Mouse (Mus musculus): ENCODE data around the gene Ano8. TPM values are rescaled to one million over a fixed set of nuclear protein-coding genes. Genes with fewer than 3 reads are reported as not detected.

The Ano8 gene
- polyA plus RNA-seq, 1 experiment from 2014 or later: 3.1 TPM

DNA sequence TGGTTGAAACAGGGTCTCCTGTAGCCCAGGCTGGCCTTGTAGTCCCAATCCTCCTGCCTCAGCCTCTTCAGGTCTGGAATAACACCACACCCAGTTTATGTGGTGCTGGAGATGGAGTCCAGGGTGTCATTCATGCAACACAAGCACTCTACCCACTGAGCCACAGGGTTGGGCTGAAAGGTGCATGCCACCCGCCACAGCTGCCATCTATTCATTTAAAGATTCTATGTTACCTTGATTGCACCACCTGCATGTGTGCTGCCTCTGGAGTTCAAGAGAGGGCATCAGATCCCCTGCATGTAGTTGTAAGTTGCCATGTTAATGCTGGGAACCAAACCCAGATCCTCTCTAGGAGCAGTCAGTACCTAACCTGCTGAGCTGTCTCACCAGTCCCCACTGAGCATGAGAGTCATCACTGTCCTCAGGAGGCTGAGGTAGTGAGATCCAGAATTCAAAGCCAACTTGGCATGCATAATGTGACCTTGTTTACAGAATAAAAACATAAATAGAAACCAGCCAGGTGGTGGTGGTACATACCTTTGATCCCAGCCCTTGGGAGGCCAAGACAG lies 11.4 kb upstream of the Ano8 start:
- Histone ChIP-seq H3K27me3 (ENCODE audit: control insufficient read depth, insufficient read depth, low read length) (no peaks in the 10 kb centered on the region), H3K4me1 (ENCODE audit: control insufficient read depth, insufficient read depth, low read length) (peaks cover 8% of the 10 kb centered on the region), H3K9ac (replicated peaks; ENCODE audit: low read length) (no peak overlapping the region), H3K9me3 (replicated peaks; ENCODE audit: control insufficient read depth, low read length) (no peaks in the 10 kb centered on the region), H3K27ac (replicated peaks; ENCODE audit: low read depth, low read length) (no peak overlapping the region), H3K4me2 (ENCODE audit: low read depth, low read length) (no peak overlapping the region), H3K36me3 (replicated peaks; ENCODE audit: control insufficient read depth, insufficient read depth, low read depth, low read length) (peaks cover 7% of the 10 kb centered on the region), H3K4me3 (ENCODE audit: low read depth, low read length) (no peak overlapping the region)
- ATAC-seq (replicated peaks; ENCODE audit: insufficient number of reproducible peaks, low FRiP score, low TSS enrichment, low read depth) (no peak), DNase-seq (ENCODE audit: low spot score) (no peak)
- WGBS: 87% methylated on average over 1 of the region's 1 CpGs

DNA sequence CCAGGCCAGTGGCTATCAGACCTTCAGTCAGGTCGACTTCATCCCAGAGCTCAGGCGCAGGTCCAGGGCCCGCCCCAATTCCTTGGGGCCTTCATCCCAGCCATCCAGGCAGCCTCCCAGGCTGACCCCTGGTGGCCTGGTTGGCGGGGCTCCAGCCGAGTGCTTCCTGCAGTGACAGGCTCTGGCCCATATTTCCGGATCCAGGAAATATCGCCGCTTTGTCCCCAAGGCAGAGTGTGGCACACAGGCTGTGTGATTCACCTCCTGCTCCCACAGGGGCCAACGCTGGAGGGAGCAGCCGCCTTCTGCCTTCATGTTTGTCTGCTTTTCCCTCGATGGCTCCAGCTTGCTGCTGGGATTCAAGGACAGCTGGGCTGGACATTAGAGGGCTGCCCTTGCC lies 10.7 kb upstream of the Ano8 start:
- Histone ChIP-seq H3K27ac (replicated peaks; ENCODE audit: low read depth, low read length) (no peak overlapping the region), H3K9ac (replicated peaks; ENCODE audit: low read length) (no peak overlapping the region), H3K36me3 (replicated peaks; ENCODE audit: control insufficient read depth, insufficient read depth, low read depth, low read length) (peaks cover 7% of the 10 kb centered on the region), H3K27me3 (ENCODE audit: control insufficient read depth, insufficient read depth, low read length) (no peaks in the 10 kb centered on the region), H3K4me2 (ENCODE audit: low read depth, low read length) (no peak overlapping the region), H3K4me1 (ENCODE audit: control insufficient read depth, insufficient read depth, low read length) (peaks cover 8% of the 10 kb centered on the region), H3K4me3 (ENCODE audit: low read depth, low read length) (no peak overlapping the region), H3K9me3 (replicated peaks; ENCODE audit: control insufficient read depth, low read length) (no peaks in the 10 kb centered on the region)
- ATAC-seq (replicated peaks; ENCODE audit: insufficient number of reproducible peaks, low FRiP score, low TSS enrichment, low read depth) (no peak), DNase-seq (ENCODE audit: low spot score) (no peak)
- WGBS: 24% methylated on average over 11 of the region's 11 CpGs

DNA sequence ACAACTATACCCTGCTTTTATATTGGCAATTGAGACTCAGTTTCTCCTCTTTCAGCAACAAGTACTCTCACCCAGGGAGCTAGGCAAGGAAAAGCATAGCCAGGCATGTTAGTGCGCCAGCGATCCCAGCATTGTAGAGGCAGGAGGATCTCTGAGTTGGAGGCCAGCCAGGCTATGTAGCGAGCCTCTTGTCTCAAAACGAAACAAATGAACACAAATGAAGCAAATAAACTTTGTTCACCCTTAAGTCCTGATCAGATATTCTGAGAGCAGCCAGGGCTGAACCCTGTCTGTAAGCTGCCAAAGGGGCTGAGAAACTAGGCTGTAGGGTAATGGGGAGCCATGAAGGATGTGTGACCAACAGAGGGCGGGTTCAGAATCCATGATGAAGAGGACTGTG lies 10.0 kb upstream of the Ano8 start:
- 96% methylated on average over 5 of the region's 5 CpGs for WGBS

DNA sequence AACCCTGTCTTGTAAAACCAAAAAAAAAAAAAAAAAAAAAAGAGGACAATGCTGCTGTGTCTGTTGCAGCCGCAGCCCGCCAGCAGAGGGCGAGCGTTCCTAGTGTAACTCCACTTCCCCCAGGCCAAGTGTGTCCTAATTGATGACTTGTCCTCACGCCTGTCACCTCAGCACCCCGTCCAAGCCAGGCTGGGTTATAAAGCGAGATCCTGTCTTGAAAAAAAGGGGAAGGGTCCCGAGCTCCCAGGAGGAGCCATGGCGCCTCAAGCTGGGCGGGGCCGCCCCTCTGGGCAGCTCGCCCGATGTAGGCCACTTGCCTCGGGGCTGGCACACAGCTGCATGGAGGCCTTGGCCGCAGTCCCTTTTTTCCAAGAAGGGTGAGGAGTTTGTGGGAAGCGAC lies 9.3 kb upstream of the Ano8 start:
- peak overlapping the region; percentile 19 for H3K4me2 ChIP-seq (ENCODE audit: low read depth, low read length)
- DNase-seq (ENCODE audit: low spot score): peak; percentile 89
- no peak overlapping the region for H3K9ac ChIP-seq (replicated peaks; ENCODE audit: low read length)
- WGBS: 22% methylated on average over 15 of the region's 16 CpGs
- H3K27ac ChIP-seq (replicated peaks; ENCODE audit: low read depth, low read length): no peak overlapping the region
- no peak for ATAC-seq (replicated peaks; ENCODE audit: insufficient number of reproducible peaks, low FRiP score, low TSS enrichment, low read depth)
- H3K36me3 ChIP-seq (replicated peaks; ENCODE audit: control insufficient read depth, insufficient read depth, low read depth, low read length): peaks cover 10% of the 10 kb centered on the region
- H3K9me3 ChIP-seq (replicated peaks; ENCODE audit: control insufficient read depth, low read length): no peaks in the 10 kb centered on the region
- H3K4me3 ChIP-seq (ENCODE audit: low read depth, low read length): no peak overlapping the region
- H3K27me3 ChIP-seq (ENCODE audit: control insufficient read depth, insufficient read depth, low read length): no peaks in the 10 kb centered on the region
- peaks cover 8% of the 10 kb centered on the region for H3K4me1 ChIP-seq (ENCODE audit: control insufficient read depth, insufficient read depth, low read length)

More for the DNA sequence above, 10.0 kb upstream of the Ano8 start:
- Histone ChIP-seq H3K27me3 (ENCODE audit: control insufficient read depth, insufficient read depth, low read length) (no peaks in the 10 kb centered on the region), H3K36me3 (replicated peaks; ENCODE audit: control insufficient read depth, insufficient read depth, low read depth, low read length) (peaks cover 7% of the 10 kb centered on the region), H3K9me3 (replicated peaks; ENCODE audit: control insufficient read depth, low read length) (no peaks in the 10 kb centered on the region), H3K4me3 (ENCODE audit: low read depth, low read length) (no peak overlapping the region), H3K4me1 (ENCODE audit: control insufficient read depth, insufficient read depth, low read length) (peaks cover 8% of the 10 kb centered on the region), H3K9ac (replicated peaks; ENCODE audit: low read length) (no peak overlapping the region), H3K27ac (replicated peaks; ENCODE audit: low read depth, low read length) (no peak overlapping the region), H3K4me2 (ENCODE audit: low read depth, low read length) (no peak overlapping the region)
- no peak for DNase-seq (ENCODE audit: low spot score)
- ATAC-seq (replicated peaks; ENCODE audit: insufficient number of reproducible peaks, low FRiP score, low TSS enrichment, low read depth): no peak

DNA sequence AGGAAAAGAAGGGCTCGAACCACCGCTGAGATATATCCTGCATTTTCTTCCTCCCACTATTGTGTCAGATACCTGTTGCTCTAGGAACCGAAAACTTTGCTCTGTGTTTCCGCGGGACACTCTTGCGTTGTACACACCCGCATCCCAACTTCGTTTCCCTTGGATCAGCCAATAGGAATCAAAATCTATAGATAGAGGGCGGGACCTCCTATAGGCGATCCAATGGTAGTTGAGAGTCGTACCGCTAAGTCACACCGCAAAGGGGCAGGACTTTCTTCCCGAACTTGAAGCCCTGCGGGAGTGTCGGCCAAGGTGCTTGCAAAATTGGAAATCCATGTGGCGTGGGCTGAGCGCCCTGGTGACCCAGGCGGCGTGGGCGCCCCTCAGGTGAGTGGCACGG lies 2.7 kb upstream of the Ano8 start:
- DNase-seq (ENCODE audit: low spot score) (peak; percentile 96), ATAC-seq (replicated peaks; ENCODE audit: insufficient number of reproducible peaks, low FRiP score, low TSS enrichment, low read depth) (peak; percentile 76)
- Histone ChIP-seq H3K4me1 (ENCODE audit: control insufficient read depth, insufficient read depth, low read length) (peaks cover 2% of the 10 kb centered on the region; the same call in 1 of the 2 replicates), H3K9me3 (replicated peaks; ENCODE audit: control insufficient read depth, low read length) (no peaks in the 10 kb centered on the region), H3K9ac (replicated peaks; ENCODE audit: low read length) (peak overlapping the region; percentile 82), H3K4me3 (ENCODE audit: low read depth, low read length) (peak overlapping the region; percentile 87), H3K27ac (replicated peaks; ENCODE audit: low read depth, low read length) (peak overlapping the region; percentile 87), H3K4me2 (ENCODE audit: low read depth, low read length) (peak overlapping the region; percentile 99), H3K27me3 (ENCODE audit: control insufficient read depth, insufficient read depth, low read length) (no peaks in the 10 kb centered on the region), H3K36me3 (replicated peaks; ENCODE audit: control insufficient read depth, insufficient read depth, low read depth, low read length) (peaks cover 12% of the 10 kb centered on the region)
- WGBS: under 1% methylated on average over 22 of the region's 22 CpGs

DNA sequence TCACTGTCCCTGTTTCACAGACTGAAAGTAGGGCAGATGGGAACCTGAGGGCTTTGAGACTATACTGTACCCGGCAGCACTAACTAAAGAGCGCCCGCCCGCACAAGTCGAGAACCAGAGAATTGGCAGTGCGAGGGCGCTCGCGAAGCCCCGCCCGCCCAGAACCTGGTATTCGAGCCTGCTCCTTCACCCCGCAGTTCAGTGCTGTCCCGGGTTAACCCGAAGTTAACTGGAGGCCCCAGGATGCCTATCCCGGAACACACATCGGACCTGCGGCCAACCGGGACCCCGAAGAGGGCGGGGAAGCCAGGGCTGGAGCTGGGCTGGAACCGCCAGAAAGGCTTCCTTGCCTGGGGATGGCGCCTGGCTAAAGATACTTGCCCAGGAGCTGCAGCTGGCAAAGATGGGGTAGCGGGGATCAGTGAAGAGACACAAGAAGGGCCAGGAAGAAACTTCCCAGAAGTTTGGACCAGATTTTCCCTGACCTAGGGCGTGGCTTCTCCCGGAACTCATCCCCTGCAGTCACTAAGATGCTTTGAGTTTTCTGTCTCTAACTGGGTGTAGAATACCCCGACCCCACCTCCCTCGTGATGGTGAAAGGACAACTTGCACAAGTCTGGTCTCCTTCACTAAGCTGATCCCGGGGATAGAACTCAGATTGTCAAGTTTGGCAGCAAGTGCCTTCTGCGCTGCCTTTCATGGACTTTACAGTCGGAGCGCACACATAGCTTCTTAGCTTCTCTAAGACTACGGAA lies 2.1 kb upstream of the Ano8 start, which contains the start of gene Gtpbp3:
TSS of gene Gtpbp3 (plus strand) at position 413 of the 755 bp plus-strand sequence.
- DNase-seq (ENCODE audit: low spot score) (peak; percentile 91), ATAC-seq (replicated peaks; ENCODE audit: insufficient number of reproducible peaks, low FRiP score, low TSS enrichment, low read depth) (peak; percentile 46; the same call in 1 of the 2 replicates)
- Histone ChIP-seq H3K27ac (replicated peaks; ENCODE audit: low read depth, low read length) (peak within 1 kb of the TSS; percentile 87), H3K4me2 (ENCODE audit: low read depth, low read length) (peak within 1 kb of the TSS; percentile 99), H3K9me3 (replicated peaks; ENCODE audit: control insufficient read depth, low read length) (no peaks in the 10 kb centered on the region), H3K4me3 (ENCODE audit: low read depth, low read length) (peak within 1 kb of the TSS; percentile 87), H3K9ac (replicated peaks; ENCODE audit: low read length) (peak within 1 kb of the TSS; percentile 82), H3K27me3 (ENCODE audit: control insufficient read depth, insufficient read depth, low read length) (no peaks in the 10 kb centered on the region), H3K36me3 (replicated peaks; ENCODE audit: control insufficient read depth, insufficient read depth, low read depth, low read length) (peaks cover 11% of the 10 kb centered on the region), H3K4me1 (ENCODE audit: control insufficient read depth, insufficient read depth, low read length) (peaks cover 2% of the 10 kb centered on the region; the same call in 1 of the 2 replicates)
- WGBS: under 1% methylated on average over 33 of the region's 33 CpGs

DNA sequence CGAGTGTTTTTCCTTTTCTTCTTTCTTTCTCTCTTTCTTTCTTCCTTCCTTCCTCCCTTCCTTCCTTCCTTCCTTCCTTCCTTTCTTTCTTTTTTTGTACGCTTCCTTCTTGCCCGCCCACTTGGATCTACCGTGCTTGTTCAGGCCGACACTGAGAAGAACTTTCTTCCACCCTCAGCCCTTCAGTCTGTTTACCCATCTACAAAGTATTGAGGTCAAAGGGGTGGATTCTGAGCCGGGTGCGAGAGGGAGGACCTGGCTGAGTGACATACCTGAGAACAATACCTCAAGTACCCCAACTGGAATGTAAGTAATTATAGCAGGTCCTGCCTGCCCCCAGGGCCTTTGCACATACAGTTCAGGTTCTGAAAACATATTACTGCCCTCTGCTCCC lies 370 bp upstream of the Ano8 start:
- 19% methylated on average over 7 of the region's 7 CpGs for WGBS
- Histone ChIP-seq H3K36me3 (replicated peaks; ENCODE audit: control insufficient read depth, insufficient read depth, low read depth, low read length) (peaks cover 10% of the 10 kb centered on the region), H3K27ac (replicated peaks; ENCODE audit: low read depth, low read length) (no peak overlapping the region), H3K9me3 (replicated peaks; ENCODE audit: control insufficient read depth, low read length) (no peaks in the 10 kb centered on the region), H3K27me3 (ENCODE audit: control insufficient read depth, insufficient read depth, low read length) (no peaks in the 10 kb centered on the region), H3K4me2 (ENCODE audit: low read depth, low read length) (peak overlapping the region; percentile 53), H3K4me1 (ENCODE audit: control insufficient read depth, insufficient read depth, low read length) (peaks cover 2% of the 10 kb centered on the region; the same call in 1 of the 2 replicates), H3K9ac (replicated peaks; ENCODE audit: low read length) (peak overlapping the region; percentile 25), H3K4me3 (ENCODE audit: low read depth, low read length) (peak overlapping the region; percentile 88)
- DNase-seq (ENCODE audit: low spot score) (no peak), ATAC-seq (replicated peaks; ENCODE audit: insufficient number of reproducible peaks, low FRiP score, low TSS enrichment, low read depth) (no peak)

DNA sequence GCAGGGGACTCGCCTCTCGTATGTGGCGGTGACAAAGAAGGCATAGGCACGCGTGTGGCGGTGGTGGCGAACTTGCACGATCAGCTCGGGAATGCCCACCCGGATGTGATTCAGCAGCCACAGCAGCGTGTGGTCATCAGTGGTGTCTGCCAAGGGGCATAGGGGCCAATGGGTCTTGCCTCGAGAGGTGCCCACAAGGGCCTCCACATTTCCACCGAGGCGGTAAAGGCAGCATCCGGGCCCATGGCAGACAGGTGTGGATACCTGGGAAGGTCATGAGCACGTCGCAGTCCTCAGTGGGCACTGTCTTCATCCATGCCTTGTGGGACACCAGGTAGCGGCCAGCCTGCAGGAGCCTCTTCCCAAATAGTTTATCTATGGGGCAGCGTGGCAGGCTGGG lies 1.0 kb downstream of the Ano8 start:
- H3K9me3 ChIP-seq (replicated peaks; ENCODE audit: control insufficient read depth, low read length): no peaks in the 10 kb centered on the region
- peak overlapping the region; percentile 88 for H3K4me3 ChIP-seq (ENCODE audit: low read depth, low read length)
- peaks cover 7% of the 10 kb centered on the region; the same call in 1 of the 2 replicates for H3K36me3 ChIP-seq (replicated peaks; ENCODE audit: control insufficient read depth, insufficient read depth, low read depth, low read length)
- no peak for ATAC-seq (replicated peaks; ENCODE audit: insufficient number of reproducible peaks, low FRiP score, low TSS enrichment, low read depth)
- H3K27me3 ChIP-seq (ENCODE audit: control insufficient read depth, insufficient read depth, low read length): no peaks in the 10 kb centered on the region
- H3K4me1 ChIP-seq (ENCODE audit: control insufficient read depth, insufficient read depth, low read length): peaks cover 2% of the 10 kb centered on the region; the same call in 1 of the 2 replicates
- no peak overlapping the region for H3K27ac ChIP-seq (replicated peaks; ENCODE audit: low read depth, low read length)
- no peak for DNase-seq (ENCODE audit: low spot score)
- H3K4me2 ChIP-seq (ENCODE audit: low read depth, low read length): peak overlapping the region; percentile 53
- no peak overlapping the region; the same call in 1 of the 2 replicates for H3K9ac ChIP-seq (replicated peaks; ENCODE audit: low read length)
- 94% methylated on average over 19 of the region's 19 CpGs for WGBS

All from embryonic facial prominence, embryonic 11.5 days (tissue).